Mouse (Mus musculus): ENCODE results near the gene Med4.

DNA sequence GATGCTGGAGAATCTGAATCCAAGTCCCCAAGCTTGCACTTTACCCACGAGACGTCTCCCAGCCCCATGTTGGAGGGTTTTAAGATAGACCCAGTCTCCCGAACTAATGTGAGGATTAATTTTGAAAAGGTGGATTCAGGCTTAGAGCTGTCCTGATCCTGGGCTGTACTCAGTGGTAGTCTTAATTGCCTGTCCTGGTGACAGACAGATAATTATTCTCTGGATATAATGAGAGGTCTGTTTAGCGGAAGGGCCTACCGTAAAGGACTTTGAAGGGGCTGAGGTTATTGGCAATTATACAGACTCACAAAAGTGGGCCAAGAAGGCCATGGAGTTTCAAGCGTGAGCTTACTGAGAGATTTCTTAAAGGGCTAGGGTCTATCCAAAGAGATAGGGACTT lies 34.0 kb downstream of the Med4 start:
- TF ChIP-seq CTCF (conservative IDR thresholded peaks at IDR 0.05; ENCODE audit: low read length) (no peak), POU5F1 (IDR thresholded peaks at IDR 0.05; ENCODE audit: borderline replicate concordance, low read length) (no peak), NANOG (IDR thresholded peaks at IDR 0.05; ENCODE audit: borderline replicate concordance, low read length) (no peak)

All from E14TG2a.4 (cell line).